Mouse (Mus musculus): Measurements from ENCODE around the gene Tha1.

- TF ChIP-seq CTCF (IDR thresholded peaks at IDR 0.05; ENCODE audit: extremely low read depth, insufficient read depth, low read length) (no peak), POLR2A (IDR thresholded peaks at IDR 0.05; ENCODE audit: extremely low read depth, insufficient read depth, low read length) (no peak)
Observed at GRCm38 (mm10) chr11:117855360-117855759, 17.9 kb downstream of the Tha1 start.
